Mouse (Mus musculus): Measurements from ENCODE around the gene Dthd1.

Dthd1 gene

GRCm38 (mm10) chr5:62864348-62864747 lies 50.7 kb downstream of the Dthd1 start:
- no peak for DNase-seq (ENCODE audit: low read depth, low spot score)

- no peak for DNase-seq (ENCODE audit: low read depth, low spot score)
These were observed 53.4 kb downstream of the Dthd1 start for GRCm38 (mm10) chr5:62867003-62867402.

GRCm38 (mm10) chr5:62879530-62879929 lies 65.9 kb downstream of the Dthd1 start:
- no peak for DNase-seq (ENCODE audit: low read depth, low spot score)

GRCm38 (mm10) chr5:62895326-62895725 lies 81.7 kb downstream of the Dthd1 start:
- DNase-seq (ENCODE audit: low read depth, low spot score), result peak; percentile 13

- DNase-seq (ENCODE audit: low read depth, low spot score), result no peak
These were observed 93.3 kb downstream of the Dthd1 start for GRCm38 (mm10) chr5:62906954-62907353.

GRCm38 (mm10) chr5:62909074-62909473 lies 95.5 kb downstream of the Dthd1 start:
- no peak for DNase-seq (ENCODE audit: low read depth, low spot score)

GRCm38 (mm10) chr5:62924616-62925015 lies 111.0 kb downstream of the Dthd1 start:
- no peak for DNase-seq (ENCODE audit: low read depth, low spot score)

Measured in ZHBTc4 (cell line).